Mouse (Mus musculus) Patski (cell line): ENCODE measurements around the gene Ankrd24. TPM values are rescaled to one million over a fixed set of nuclear protein-coding genes. Genes with fewer than 3 reads are reported as not detected.

Experiments used
- ATAC-seq: fragments of 100-300 bp; one replicate; pipeline ENCODE4 v1.8.0; 2021
- CTCF ChIA-PET: fragments of 350-600 bp; sonication (Branson Sonifier 250); formaldehyde crosslinking; loops from one replicate; lab custom pipeline; 2022; ENCODE audit warnings: inconsistent platforms; lab: Charles Lee
- POLR2A ChIA-PET: fragments of 350-600 bp; sonication (Branson Sonifier 250); formaldehyde crosslinking; loops from one replicate; lab custom pipeline; 2022; ENCODE audit warnings: antibody characterized with exemption, inconsistent platforms; lab: Charles Lee
- DNase-seq: peaks from one replicate; pipeline ENCODE4 v3.0.0-alpha.2; 2011; ENCODE audit warnings: low read depth, low spot score
- H3K27me3 ChIP-seq: fragments of 371-371 bp; one replicate; pipeline ENCODE4 v1.5.1; 2021
- CTCF ChIP-seq: fragments of 100-300 bp; IDR thresholded peaks from one replicate; pipeline ENCODE4 v1.5.1; 2021
- in situ Hi-C: fragments of 300-500 bp; cut with MboI; formaldehyde crosslinking; loops from 3 replicates; pipeline ENCODE4 v1.11.1; 2018; ENCODE audit warnings: low pct_unique_long_range_greater_than_20kb, mixed read lengths
- polyA plus RNA-seq: library from polyadenylated mRNA; unstranded; gene quantifications from one replicate; pipeline ENCODE4 v1.2.3, GENCODE M21; 2021

Gene Ankrd24
- 21.5 TPM for polyA plus RNA-seq

GRCm38 (mm10) chr10:81628390-81628789, at the start of gene Ankrd24:
Ankrd24 (plus strand) TSS chr10:81628540.
- POLR2A ChIA-PET, result no interaction called here
- no peak for TF ChIP-seq CTCF
- H3K27me3 ChIP-seq, result no peaks in the 10 kb centered on the region
- no peak for DNase-seq
- in situ Hi-C loops, result no loop called here
- CTCF ChIA-PET, result no interaction called here
- ATAC-seq, result no peak

- ATAC-seq (no peak), DNase-seq (no peak)
- POLR2A ChIA-PET, result no interaction called here
- CTCF ChIA-PET, result interaction anchor here (0.8 to 1.1 kb wide), 2 partner anchors 9 to 11 kb away, joined by 3 read pairs; no protein-coding TSS in a partner anchor
- no peak for TF ChIP-seq CTCF
- in situ Hi-C loops, result no loop called here
- H3K27me3 ChIP-seq, result no peaks in the 10 kb centered on the region
These were observed 48.4 kb upstream of the Ankrd24 start for GRCm38 (mm10) chr10:81579967-81580366.

GRCm38 (mm10) chr10:81580441-81581070, 47.8 kb upstream of the Ankrd24 start:
- DNase-seq (no peak), ATAC-seq (no peak)
- ChIA-PET POLR2A (interaction anchor here (0.5 kb wide), 1 partner anchor 73 kb away, joined by 4 read pairs; no protein-coding TSS in a partner anchor), CTCF (interaction anchor here (0.8 to 1.1 kb wide), 2 partner anchors 9 to 11 kb away, joined by 3 read pairs; no protein-coding TSS in a partner anchor)
- no peak for TF ChIP-seq CTCF
- no peaks in the 10 kb centered on the region for H3K27me3 ChIP-seq
- in situ Hi-C loops, result no loop called here

- in situ Hi-C loops, result no loop called here
- TF ChIP-seq CTCF, result no peak
- ChIA-PET CTCF (no interaction called here), POLR2A (no interaction called here)
- no peaks in the 10 kb centered on the region for H3K27me3 ChIP-seq
- no peak for DNase-seq
- no peak for ATAC-seq
These were observed 45.0 kb upstream of the Ankrd24 start for GRCm38 (mm10) chr10:81583347-81583746.

GRCm38 (mm10) chr10:81588739-81589138, 39.6 kb upstream of the Ankrd24 start:
- ChIA-PET CTCF (interaction anchor here (0.9 kb wide), 1 partner anchor 8 kb away, joined by 3 read pairs; no protein-coding TSS in a partner anchor), POLR2A (no interaction called here)
- in situ Hi-C loops, result no loop called here
- ATAC-seq (no peak), DNase-seq (no peak)
- TF ChIP-seq CTCF, result no peak
- H3K27me3 ChIP-seq, result no peaks in the 10 kb centered on the region

GRCm38 (mm10) chr10:81591846-81592245, 36.5 kb upstream of the Ankrd24 start:
- no peak for TF ChIP-seq CTCF
- H3K27me3 ChIP-seq, result no peaks in the 10 kb centered on the region
- in situ Hi-C loops, result no loop called here
- DNase-seq, result no peak
- ATAC-seq, result no peak
- ChIA-PET CTCF (interaction anchor here (1.0 kb wide), 1 partner anchor 11 kb away, joined by 3 read pairs; no protein-coding TSS in a partner anchor), POLR2A (no interaction called here)

- TF ChIP-seq CTCF, result no peak
- POLR2A ChIA-PET, result no interaction called here
- DNase-seq, result no peak
- in situ Hi-C loops, result no loop called here
- CTCF ChIA-PET, result no interaction called here
- ATAC-seq, result no peak
- no peaks in the 10 kb centered on the region for H3K27me3 ChIP-seq
These were observed 35.7 kb upstream of the Ankrd24 start for GRCm38 (mm10) chr10:81592631-81593030.

GRCm38 (mm10) chr10:81593223-81593622, 35.1 kb upstream of the Ankrd24 start:
- in situ Hi-C loops, result no loop called here
- no peak for ATAC-seq
- no peak for DNase-seq
- H3K27me3 ChIP-seq, result no peaks in the 10 kb centered on the region
- no peak for TF ChIP-seq CTCF
- POLR2A ChIA-PET, result no interaction called here
- CTCF ChIA-PET, result no interaction called here

- no peaks in the 10 kb centered on the region for H3K27me3 ChIP-seq
- in situ Hi-C loops, result no loop called here
- CTCF ChIA-PET, result no interaction called here
- TF ChIP-seq CTCF, result no peak
- no peak for DNase-seq
- no peak for ATAC-seq
- POLR2A ChIA-PET, result no interaction called here
These were observed 34.4 kb upstream of the Ankrd24 start for GRCm38 (mm10) chr10:81593935-81594334.

GRCm38 (mm10) chr10:81595599-81595998, 32.7 kb upstream of the Ankrd24 start:
- DNase-seq (no peak), ATAC-seq (no peak)
- in situ Hi-C loops, result no loop called here
- ChIA-PET CTCF (no interaction called here), POLR2A (interaction anchor here (0.7 to 1.3 kb wide), 3 partner anchors 9 to 22 kb away, joined by 3 to 4 read pairs (median 3); no protein-coding TSS in a partner anchor)
- H3K27me3 ChIP-seq, result no peaks in the 10 kb centered on the region
- TF ChIP-seq CTCF, result no peak

- no peaks in the 10 kb centered on the region for H3K27me3 ChIP-seq
- POLR2A ChIA-PET, result interaction anchor here (1.0 to 2.3 kb wide), 3 partner anchors 8 to 25 kb away, joined by 3 to 10 read pairs (median 3); no protein-coding TSS in a partner anchor
- ATAC-seq (no peak), DNase-seq (no peak)
- CTCF ChIA-PET, result no interaction called here
- in situ Hi-C loops, result no loop called here
- no peak for TF ChIP-seq CTCF
These were observed 31.7 kb upstream of the Ankrd24 start for GRCm38 (mm10) chr10:81596611-81597010.
